Mouse (Mus musculus): ENCODE measurements around the gene Rgcc. TPM values are rescaled to one million over a fixed set of nuclear protein-coding genes. Genes with fewer than 3 reads are reported as not detected.

Rgcc gene
- polyA plus RNA-seq, 1 experiment, result 45.1 TPM

DNA sequence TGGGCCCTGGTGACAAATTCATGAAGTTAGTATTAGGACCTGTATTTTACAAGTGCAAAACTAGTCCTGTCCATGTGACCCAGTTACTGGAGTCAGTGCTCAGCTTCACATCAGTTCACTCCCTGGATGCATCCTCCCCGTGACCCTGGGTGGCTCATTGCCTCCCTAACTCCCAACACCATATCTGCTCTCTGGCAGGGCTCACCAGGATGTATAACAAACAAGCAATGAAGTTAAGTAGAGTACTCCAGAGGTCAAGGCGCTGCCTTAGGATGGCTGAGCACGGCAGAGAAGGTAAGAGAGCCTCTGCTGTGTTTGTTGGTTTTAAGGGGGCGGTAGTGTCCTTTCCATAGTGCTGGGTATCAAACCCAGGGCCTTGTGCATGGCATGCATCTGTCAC, 7.7 kb upstream of the Rgcc start:
- WGBS, result 75% methylated on average over 4 of the region's 4 CpGs
- H3K27ac ChIP-seq (ENCODE audit: insufficient read depth, low read length), result no peak overlapping the region
- no peaks in the 10 kb centered on the region for H3K27me3 ChIP-seq (ENCODE audit: control insufficient read depth, insufficient read depth, low read length)
- H3K4me1 ChIP-seq (ENCODE audit: control insufficient read depth, insufficient read depth, low read length), result peaks cover 5% of the 10 kb centered on the region
- DNase-seq, result no peak
- H3K4me3 ChIP-seq (replicated peaks; ENCODE audit: insufficient read depth, low read depth, low read length), result no peak overlapping the region
- TF ChIP-seq CTCF (IDR thresholded peaks at IDR 0.05; ENCODE audit: borderline replicate concordance, insufficient read depth, low read depth, low read length) (no peak), POLR2A (IDR thresholded peaks at IDR 0.05; ENCODE audit: borderline replicate concordance, insufficient read depth, low read length) (no peak)

DNA sequence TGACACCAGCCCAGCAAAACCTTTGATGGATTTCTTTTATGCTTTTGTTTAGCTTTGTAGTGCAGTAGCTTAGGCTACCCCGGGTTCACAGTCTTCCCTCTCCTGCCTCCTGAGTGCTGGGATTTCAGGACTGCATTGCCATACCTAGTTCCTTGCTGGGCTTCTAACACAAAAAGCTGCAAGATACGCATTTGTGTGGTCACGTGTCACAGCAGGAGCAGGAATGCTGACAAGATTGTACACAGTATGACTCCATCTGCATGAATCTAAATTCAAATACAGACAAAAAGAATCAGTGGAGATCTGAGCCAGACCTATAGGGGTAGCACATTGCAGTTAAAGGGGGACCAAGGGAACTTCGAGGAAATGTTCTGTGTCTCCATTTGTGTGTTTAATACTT, 6.9 kb upstream of the Rgcc start:
- Histone ChIP-seq H3K27ac (ENCODE audit: insufficient read depth, low read length) (no peak overlapping the region), H3K4me3 (replicated peaks; ENCODE audit: insufficient read depth, low read depth, low read length) (no peak overlapping the region), H3K27me3 (ENCODE audit: control insufficient read depth, insufficient read depth, low read length) (no peaks in the 10 kb centered on the region), H3K4me1 (ENCODE audit: control insufficient read depth, insufficient read depth, low read length) (peaks cover 5% of the 10 kb centered on the region)
- no peak for DNase-seq
- no peak for TF ChIP-seq POLR2A (IDR thresholded peaks at IDR 0.05; ENCODE audit: borderline replicate concordance, insufficient read depth, low read length)
- no peak for TF ChIP-seq CTCF (IDR thresholded peaks at IDR 0.05; ENCODE audit: borderline replicate concordance, insufficient read depth, low read depth, low read length)
- WGBS, result 7% methylated on average over 4 of the region's 4 CpGs

DNA sequence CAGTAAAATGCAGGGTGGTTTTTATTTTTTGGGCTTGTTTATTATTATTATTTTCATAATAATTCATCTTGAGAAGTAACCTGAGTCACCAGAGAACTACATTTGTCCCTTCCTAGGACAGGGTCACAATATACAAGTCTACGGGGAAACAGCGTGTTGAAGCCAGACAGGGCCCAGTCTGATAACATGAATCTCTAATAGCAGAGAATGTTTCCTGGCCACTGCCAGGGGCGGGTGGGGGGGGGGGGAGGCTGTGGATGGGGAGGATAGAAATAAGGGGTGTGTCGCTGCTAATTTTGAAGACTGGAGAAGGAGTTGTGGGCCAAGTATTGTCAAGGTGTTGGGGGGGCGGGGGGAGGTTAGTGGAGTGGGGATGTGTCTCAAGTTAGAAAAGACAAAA, 6.5 kb upstream of the Rgcc start:
- no peak for DNase-seq
- WGBS, result 68% methylated on average over 5 of the region's 5 CpGs
- H3K4me1 ChIP-seq (ENCODE audit: control insufficient read depth, insufficient read depth, low read length), result peaks cover 5% of the 10 kb centered on the region
- no peak overlapping the region for H3K4me3 ChIP-seq (replicated peaks; ENCODE audit: insufficient read depth, low read depth, low read length)
- no peak for TF ChIP-seq POLR2A (IDR thresholded peaks at IDR 0.05; ENCODE audit: borderline replicate concordance, insufficient read depth, low read length)
- H3K27me3 ChIP-seq (ENCODE audit: control insufficient read depth, insufficient read depth, low read length), result no peaks in the 10 kb centered on the region
- H3K27ac ChIP-seq (ENCODE audit: insufficient read depth, low read length), result no peak overlapping the region

DNA sequence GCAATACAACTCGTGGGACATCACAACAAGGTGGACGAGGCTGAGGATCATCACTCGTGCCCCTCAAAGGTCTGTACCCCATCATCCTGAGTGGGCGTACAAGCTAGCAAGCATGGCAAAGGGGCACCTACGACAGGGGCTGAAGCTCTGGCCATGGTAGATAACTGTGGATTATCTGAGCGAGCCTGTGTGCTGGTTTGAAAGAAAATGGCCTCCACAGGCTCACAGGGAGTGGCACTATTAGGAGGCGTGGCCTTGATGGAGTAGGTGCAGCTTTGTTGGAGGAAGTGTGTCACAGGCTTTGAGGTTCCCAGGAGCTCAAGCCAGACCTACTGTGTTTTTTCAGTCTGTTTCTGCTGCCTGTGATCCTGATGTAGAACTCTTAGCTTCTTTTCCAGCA, 5.7 kb upstream of the Rgcc start:
- 96% methylated on average over 7 of the region's 7 CpGs for WGBS
- no peak for DNase-seq
- no peak overlapping the region for H3K4me3 ChIP-seq (replicated peaks; ENCODE audit: insufficient read depth, low read depth, low read length)

DNA sequence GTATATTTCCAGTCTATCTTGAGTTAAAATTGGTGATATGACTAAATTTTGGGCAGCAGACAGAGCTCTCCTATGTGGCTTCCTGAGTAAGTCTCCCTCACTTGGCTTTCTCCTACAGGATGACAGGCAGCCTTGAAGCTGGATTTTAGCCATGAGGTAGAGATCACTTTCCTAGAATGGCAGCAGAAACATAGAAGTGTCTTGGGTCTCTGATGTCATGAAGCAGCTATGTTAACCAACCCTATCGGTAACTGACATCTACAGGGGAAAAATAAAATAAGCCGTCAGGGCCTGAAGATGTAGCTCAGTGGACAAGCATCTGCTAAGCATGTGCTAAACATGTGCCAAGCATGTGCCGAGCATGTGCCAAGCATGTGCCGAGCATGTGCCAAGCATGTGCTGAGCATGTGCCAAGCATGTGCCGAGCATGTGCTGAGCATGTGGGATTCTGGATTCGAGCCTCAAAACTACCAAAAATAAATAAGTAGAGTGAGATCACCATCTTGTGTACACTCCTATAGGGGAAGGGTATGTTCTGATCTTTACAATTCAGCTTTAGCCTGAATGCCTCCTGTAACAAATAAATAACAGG, 3.5 kb upstream of the Rgcc start:
- WGBS, result 80% methylated on average over 6 of the region's 6 CpGs
- no peak for TF ChIP-seq CTCF (IDR thresholded peaks at IDR 0.05; ENCODE audit: borderline replicate concordance, insufficient read depth, low read depth, low read length)
- TF ChIP-seq POLR2A (IDR thresholded peaks at IDR 0.05; ENCODE audit: borderline replicate concordance, insufficient read depth, low read length), result no peak
- peaks cover 5% of the 10 kb centered on the region for H3K4me1 ChIP-seq (ENCODE audit: control insufficient read depth, insufficient read depth, low read length)
- H3K27me3 ChIP-seq (ENCODE audit: control insufficient read depth, insufficient read depth, low read length), result no peaks in the 10 kb centered on the region
- no peak for DNase-seq
- H3K27ac ChIP-seq (ENCODE audit: insufficient read depth, low read length), result no peak overlapping the region
- H3K4me3 ChIP-seq (replicated peaks; ENCODE audit: insufficient read depth, low read depth, low read length), result no peak overlapping the region

More for the DNA sequence above, 5.7 kb upstream of the Rgcc start:
- TF ChIP-seq CTCF (IDR thresholded peaks at IDR 0.05; ENCODE audit: borderline replicate concordance, insufficient read depth, low read depth, low read length) (no peak), POLR2A (IDR thresholded peaks at IDR 0.05; ENCODE audit: borderline replicate concordance, insufficient read depth, low read length) (no peak)
- Histone ChIP-seq H3K27me3 (ENCODE audit: control insufficient read depth, insufficient read depth, low read length) (no peaks in the 10 kb centered on the region), H3K27ac (ENCODE audit: insufficient read depth, low read length) (no peak overlapping the region), H3K4me1 (ENCODE audit: control insufficient read depth, insufficient read depth, low read length) (peaks cover 5% of the 10 kb centered on the region)

DNA sequence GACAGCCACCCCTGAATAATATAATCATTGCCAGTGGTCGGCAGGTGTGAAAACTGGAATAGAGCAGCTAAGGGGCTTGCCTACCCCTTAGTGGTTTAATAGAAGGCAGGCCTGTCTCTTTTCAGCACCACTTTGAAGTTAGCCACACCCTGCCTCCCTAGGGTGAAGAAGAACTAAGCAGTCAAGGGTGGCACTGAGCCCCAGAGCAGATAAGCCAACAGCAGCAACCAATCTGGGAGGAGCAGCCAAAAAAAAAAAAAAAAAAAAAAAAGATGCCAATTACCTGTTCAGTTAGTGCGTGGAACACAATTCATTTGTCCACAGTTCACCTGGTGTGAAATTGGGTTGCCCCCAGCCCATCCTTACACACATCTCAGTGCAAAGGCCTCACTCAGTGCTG, 1.7 kb upstream of the Rgcc start:
- WGBS, result 94% methylated on average over 2 of the region's 2 CpGs
- peaks cover under 1% of the 10 kb centered on the region; the same call in 1 of the 2 replicates for H3K4me1 ChIP-seq (ENCODE audit: control insufficient read depth, insufficient read depth, low read length)
- no peak overlapping the region for H3K27ac ChIP-seq (ENCODE audit: insufficient read depth, low read length)
- no peak overlapping the region for H3K4me3 ChIP-seq (replicated peaks; ENCODE audit: insufficient read depth, low read depth, low read length)
- no peak for TF ChIP-seq POLR2A (IDR thresholded peaks at IDR 0.05; ENCODE audit: borderline replicate concordance, insufficient read depth, low read length)
- DNase-seq, result no peak
- H3K27me3 ChIP-seq (ENCODE audit: control insufficient read depth, insufficient read depth, low read length), result no peaks in the 10 kb centered on the region

DNA sequence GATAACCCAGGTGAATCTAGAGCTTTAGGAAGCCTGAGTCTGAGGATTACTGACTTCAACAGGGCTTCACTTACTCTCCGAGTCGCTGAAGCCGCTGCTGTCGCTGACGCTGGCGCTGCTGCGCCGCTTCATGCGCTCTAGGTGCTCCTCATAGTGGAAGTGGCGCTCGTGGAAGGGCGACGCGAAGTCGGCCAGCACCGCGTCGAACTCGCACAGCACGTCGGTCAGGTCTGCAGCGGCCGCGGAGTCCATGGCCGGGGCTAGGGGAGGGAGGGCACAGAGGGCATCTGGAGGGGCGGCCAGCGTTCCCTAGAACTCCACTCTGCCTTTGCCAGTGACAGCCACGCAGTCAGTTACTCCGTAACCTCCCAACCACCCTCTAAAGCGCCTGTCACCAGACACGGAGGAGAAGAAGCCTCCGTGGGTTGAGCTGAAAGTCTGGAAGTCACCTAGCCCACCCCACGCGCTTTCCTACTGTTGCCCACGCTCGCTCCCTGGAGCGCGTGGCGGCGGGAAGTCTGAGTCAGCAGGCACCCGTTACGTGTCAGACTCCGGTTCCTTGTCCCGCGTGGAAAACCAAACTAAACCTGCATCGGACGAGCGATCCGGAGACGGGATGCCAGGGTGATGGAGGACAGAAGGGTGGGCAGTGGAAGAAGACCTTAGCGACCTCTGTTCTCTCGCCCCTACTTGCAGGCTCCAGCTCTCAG, 649 bp downstream of the Rgcc start:
- H3K27me3 ChIP-seq (ENCODE audit: control insufficient read depth, insufficient read depth, low read length), result no peaks in the 10 kb centered on the region
- DNase-seq, result peak; percentile 37 to 48
- under 1% methylated on average over 52 of the region's 52 CpGs for WGBS
- 0 out of 2 replicates have a peak overlapping the region, but pooled peaks have one; percentile 9 for H3K27ac ChIP-seq (ENCODE audit: insufficient read depth, low read length)
- peak overlapping the region; percentile 70 for H3K4me3 ChIP-seq (replicated peaks; ENCODE audit: insufficient read depth, low read depth, low read length)
- no peaks in the 10 kb centered on the region; the same call in 1 of the 2 replicates for H3K4me1 ChIP-seq (ENCODE audit: control insufficient read depth, insufficient read depth, low read length)
- TF ChIP-seq CTCF (IDR thresholded peaks at IDR 0.05; ENCODE audit: borderline replicate concordance, insufficient read depth, low read depth, low read length) (no peak), POLR2A (IDR thresholded peaks at IDR 0.05; ENCODE audit: borderline replicate concordance, insufficient read depth, low read length) (0 out of 2 replicates have a peak, but pooled peaks have one; percentile 17)

DNA sequence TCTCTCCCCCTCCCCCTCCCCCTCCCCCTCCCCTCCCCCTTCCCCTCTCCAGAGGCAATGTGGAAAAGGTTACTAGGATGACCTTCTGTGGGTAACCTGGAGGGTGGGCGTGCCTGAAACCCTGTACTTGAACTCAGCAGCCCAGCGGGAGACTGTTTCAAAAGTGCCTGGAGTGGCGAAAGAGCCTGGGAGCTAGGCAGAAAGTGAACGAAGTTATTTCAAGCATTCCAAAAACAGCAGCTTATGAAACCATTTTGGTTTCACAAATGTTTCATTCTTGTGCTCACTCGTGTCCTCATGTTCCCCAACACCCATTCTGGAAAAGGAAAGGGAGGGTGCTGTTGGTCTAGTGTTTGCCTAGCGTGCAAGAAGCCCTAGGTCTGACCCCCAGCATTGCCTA, 1.6 kb downstream of the Rgcc start:
- Histone ChIP-seq H3K4me3 (replicated peaks; ENCODE audit: insufficient read depth, low read depth, low read length) (peak overlapping the region; percentile 70), H3K4me1 (ENCODE audit: control insufficient read depth, insufficient read depth, low read length) (peaks cover 3% of the 10 kb centered on the region), H3K27ac (ENCODE audit: insufficient read depth, low read length) (no peak overlapping the region), H3K27me3 (ENCODE audit: control insufficient read depth, insufficient read depth, low read length) (no peaks in the 10 kb centered on the region)
- WGBS, result 60% methylated on average over 6 of the region's 6 CpGs
- DNase-seq, result no peak
- TF ChIP-seq CTCF (IDR thresholded peaks at IDR 0.05; ENCODE audit: borderline replicate concordance, insufficient read depth, low read depth, low read length) (no peak), POLR2A (IDR thresholded peaks at IDR 0.05; ENCODE audit: borderline replicate concordance, insufficient read depth, low read length) (no peak)
